Mouse (Mus musculus): Measurements from ENCODE around the gene Plxnc1. TPM values are rescaled to one million over a fixed set of nuclear protein-coding genes. Genes with fewer than 3 reads are reported as not detected.

Gene Plxnc1
- total RNA-seq, 2 experiments from 2014 or later, result 39.2 to 40.9 TPM

DNA sequence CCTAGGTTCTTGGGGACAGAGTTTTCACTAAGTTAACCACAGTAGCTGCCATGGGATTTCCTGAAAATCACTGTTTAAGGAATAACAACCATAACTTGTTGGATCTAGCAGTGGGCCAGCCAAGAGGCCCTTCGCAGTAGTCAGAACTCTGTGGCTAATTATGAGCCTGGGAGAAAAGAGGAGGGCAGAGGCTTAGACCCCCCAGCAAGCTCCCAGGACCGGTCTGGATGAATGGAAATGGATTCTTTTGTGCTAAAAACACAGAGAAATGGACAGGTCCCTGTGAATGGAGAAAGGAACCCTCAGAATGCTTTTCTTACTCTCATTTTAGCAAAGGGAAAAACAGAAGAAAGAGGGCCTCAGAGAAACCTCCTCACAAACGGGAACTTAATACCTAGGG lies 18.3 kb downstream of the Plxnc1 start:
- DNase-seq (ENCODE audit: low spot score in 2 of 2), result no peak
- intact Hi-C loops (cut with DNase I), result no loop called here

DNA sequence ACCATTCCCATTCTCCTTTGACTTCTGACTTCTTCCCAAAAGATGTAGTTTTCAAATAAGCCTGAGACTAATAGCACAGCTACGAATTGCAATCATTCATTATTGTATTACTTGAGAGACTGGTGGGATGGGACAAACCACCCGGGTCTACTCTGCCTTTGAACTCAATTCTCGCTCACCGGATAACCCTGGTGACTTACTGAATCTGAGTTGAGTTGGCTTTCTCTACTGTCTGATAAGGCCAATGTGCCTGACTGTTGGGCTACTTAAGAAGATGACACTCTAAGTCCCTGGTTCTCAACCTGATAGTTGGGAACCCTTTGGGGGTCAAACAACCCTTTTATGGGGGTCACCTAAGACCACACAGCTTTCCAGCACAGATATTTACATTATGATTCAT lies 19.8 kb downstream of the Plxnc1 start:
- intact Hi-C loops (cut with DNase I), result no loop called here

DNA sequence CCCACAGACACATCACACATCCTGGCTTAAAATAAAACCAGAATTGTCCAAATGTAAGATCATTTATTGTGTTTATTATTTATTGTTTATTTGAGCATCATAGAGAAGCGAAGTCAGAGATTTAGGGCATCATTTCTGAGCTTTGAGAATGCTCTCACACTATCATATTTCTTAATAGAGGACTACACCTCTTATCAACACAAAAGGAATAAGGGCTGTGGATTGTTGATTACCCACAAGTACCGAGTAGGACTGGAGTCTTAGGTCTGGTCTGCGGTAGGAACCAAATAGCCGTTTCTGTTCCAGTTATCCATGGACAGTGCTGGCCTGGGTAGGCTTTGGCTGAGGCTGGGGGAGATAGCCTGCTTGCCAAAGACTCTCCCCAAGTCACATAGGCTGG lies 20.2 kb downstream of the Plxnc1 start:
- intact Hi-C loops (cut with DNase I), result no loop called here
- DNase-seq (ENCODE audit: low spot score in 2 of 2), result no peak

More for the DNA sequence above, 19.8 kb downstream of the Plxnc1 start:
- no peak for DNase-seq (ENCODE audit: low spot score in 2 of 2)

DNA sequence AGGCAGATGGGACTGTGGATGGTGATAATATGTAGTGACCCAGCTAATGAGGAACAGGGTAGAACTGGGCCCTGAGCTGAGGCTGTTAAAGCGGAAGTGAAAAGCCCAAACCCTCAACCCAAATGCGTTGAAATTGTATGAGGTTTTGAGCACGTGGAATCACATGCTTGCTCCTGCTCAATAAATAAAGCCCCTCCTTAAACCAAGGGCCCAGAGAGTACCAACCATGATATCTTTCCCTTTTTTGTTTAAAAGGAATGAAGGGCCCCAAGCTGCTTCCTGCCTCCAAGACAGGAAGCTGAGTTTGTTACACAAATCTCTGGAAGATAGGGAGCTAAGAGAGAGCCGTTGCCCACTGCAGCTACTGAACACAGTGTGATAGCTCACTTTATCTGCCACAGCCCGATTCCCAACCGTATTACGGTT lies 21.3 kb downstream of the Plxnc1 start:
- no peak for DNase-seq (ENCODE audit: low spot score in 2 of 2)
- intact Hi-C loops (cut with DNase I), result no loop called here

DNA sequence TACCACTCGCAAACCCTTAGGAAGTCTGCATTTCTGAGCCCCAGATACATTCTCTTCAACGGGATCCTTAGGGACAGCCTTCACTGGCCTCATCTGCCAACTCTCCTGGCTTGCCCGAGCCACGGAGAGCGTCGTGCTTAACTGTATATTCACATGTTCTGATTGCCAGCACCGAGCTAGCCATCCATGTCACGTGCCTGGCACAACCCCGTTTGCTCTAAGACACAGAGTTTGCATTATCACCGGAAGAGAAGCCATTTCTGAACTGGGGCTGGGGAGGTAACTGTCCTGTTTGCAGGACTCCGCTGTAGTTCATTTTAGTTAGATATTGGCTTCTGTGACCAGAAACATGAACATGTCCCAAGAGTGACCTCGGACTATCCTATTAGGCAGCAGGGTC lies 21.8 kb downstream of the Plxnc1 start:
- intact Hi-C loops (cut with DNase I), result no loop called here
- DNase-seq (ENCODE audit: low spot score in 2 of 2), result no peak

DNA sequence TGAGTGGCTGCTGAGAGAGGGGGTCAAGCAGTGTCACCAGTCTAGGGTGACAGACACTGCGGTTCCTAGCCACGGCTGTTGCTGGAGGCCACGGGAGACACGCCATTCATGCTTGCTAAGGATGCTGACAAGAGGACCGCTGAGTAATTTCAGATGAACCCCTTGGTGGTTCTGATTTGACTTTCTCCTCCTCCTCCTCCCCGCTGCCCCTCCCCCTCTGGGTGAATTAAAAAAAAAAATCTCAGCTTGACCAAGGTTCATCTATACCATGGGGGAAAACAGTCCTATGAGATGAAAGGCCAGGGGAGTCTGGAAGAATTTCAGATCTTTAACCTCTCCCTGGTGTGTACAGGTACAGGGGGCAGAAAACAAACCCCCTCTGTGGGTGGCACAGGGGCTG lies 22.9 kb downstream of the Plxnc1 start:
- intact Hi-C loops (cut with DNase I), result no loop called here

DNA sequence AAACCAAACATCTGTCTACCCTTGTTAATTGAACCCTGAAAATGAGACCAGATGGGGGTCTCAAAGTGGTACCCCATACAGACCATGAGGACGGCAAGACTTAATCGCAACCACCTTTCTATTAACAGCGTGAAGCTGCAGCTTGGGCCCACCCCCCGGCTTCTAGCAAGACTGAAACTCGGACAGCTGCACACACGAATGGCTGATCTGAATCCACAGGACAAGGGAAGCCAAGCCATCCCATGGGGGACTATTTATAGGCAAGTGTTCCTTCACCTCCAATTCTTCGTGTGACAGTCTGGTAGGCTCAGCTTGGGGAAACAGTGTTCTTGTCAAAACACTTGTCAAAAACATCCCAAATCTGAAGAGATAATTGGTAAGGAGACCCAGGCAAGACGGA lies 24.1 kb downstream of the Plxnc1 start:
- DNase-seq (ENCODE audit: low spot score in 2 of 2), result no peak
- intact Hi-C loops (cut with DNase I), result no loop called here

More for the DNA sequence above, 22.9 kb downstream of the Plxnc1 start:
- no peak for DNase-seq (ENCODE audit: low spot score in 2 of 2)

DNA sequence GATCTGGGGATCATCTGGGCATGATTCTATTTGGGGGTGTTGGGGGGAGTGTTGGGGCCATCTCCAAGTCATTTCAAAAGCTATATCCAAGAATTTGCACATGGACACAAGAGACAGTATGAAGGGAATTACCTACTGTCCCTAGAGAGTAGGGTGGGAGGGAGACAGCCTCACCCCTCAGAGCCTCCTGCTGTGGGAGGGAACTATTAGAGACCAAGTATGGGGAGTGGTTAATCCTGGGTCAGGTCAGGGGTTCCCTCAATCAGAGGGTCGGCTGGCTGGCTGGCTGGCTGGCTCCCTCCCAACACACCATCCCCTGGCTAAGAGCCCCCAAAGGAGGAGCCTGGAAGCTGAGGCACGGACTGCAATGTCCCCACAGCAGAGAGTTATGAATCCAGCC lies 24.7 kb downstream of the Plxnc1 start:
- intact Hi-C loops (cut with DNase I), result no loop called here
- no peak for DNase-seq (ENCODE audit: low spot score in 2 of 2)

DNA sequence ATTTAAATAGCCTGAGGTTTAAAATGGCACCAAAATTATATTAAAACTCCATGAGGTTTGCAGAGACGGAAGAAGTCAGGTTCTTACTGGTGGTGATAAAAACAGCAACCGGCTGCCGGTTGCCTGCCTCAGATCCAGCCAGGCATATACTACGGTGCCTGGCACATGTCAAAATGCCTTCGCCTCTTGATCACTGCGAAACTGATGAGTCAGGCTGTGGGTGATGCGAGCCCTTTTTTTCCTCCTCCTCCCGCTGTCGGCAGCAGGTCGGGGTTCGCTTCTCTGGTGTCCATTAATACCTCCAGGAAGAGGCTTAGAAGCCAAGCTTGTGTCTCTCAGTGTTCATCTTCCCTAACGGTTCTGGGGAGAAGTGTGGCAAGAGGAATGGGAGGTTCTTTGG lies 25.1 kb downstream of the Plxnc1 start:
- intact Hi-C loops (cut with DNase I), result no loop called here
- peak; percentile 65 to 80 for DNase-seq (ENCODE audit: low spot score in 2 of 2)

DNA sequence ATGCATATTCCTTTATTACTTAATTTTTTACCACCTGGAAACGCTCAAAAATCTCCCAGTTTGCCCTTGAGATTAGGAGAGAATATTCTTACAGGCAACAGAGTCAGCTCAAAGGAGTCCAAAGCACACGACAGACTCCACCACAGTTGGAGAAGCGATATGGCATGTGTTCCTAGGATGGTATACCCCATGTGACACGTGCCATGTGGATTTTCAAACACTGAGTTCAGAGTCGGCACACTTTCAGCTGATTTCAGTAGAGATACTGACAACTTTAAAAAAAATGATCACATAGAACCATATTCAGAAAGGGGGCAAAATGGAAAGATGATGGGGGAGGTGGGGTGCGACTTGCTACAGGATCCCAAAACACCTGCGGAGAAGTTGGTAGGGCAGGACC lies 26.0 kb downstream of the Plxnc1 start:
- no peak for DNase-seq (ENCODE audit: low spot score in 2 of 2)
- intact Hi-C loops (cut with DNase I), result no loop called here

DNA sequence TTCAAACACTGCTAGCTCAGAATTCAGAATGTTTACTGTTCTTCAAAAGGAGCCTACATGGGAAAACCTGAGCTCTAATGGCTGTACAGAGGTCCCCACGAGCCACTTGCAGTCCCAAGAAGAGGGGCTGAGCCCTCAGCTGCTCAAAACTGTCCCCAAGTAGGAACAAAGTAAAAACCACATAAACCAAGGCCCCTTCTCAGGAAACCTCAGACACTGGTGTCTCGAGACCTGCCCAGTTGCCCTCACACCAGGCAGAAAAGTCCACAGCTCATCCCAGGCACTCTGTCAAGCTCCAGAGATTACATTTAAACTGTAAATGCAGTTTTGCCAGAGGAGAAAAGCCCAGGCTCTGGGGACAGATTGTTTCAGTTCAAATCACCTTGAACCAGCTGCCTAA lies 26.6 kb downstream of the Plxnc1 start:
- intact Hi-C loops (cut with DNase I), result no loop called here
- no peak for DNase-seq (ENCODE audit: low spot score in 2 of 2)

DNA sequence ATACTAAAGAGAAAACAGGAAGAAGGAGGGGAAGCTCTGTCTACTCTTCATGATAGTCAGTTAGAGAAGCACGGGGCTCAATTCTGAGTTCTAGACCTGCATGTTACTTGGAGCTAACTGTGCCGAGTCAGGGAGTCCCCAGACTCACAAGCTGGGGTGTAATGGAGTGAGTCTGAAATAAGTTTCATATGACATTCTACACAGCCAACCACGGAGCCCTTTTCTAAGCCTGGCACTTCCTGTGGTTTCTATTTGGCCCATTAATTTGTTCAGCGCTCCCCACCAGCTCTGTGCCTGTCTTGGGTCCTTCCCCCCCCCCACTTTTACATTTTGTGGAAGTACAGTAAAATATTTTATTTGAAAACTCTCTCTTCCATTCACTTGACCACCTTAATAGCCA lies 27.3 kb downstream of the Plxnc1 start:
- no peak for DNase-seq (ENCODE audit: low spot score in 2 of 2)
- intact Hi-C loops (cut with DNase I), result no loop called here

DNA sequence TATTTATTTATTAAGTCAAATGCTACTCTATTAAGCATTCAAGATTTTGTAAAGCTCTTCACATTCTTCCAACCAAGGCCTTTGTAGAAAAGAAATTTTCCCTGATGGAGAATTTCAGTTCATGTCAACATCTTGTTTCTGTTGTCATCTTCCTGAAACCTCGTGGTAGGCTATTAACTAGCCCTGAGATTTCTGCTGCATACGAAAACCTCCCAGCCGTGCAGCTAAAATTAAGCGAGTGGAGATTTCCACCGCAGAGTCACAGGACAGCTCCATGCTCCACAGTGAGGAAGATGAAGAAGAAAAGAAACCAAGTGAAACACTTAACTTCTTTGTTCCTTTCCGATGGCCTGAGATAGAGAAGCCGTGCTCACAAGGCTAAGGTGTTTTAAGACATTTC lies 28.0 kb downstream of the Plxnc1 start:
- DNase-seq (ENCODE audit: low spot score in 2 of 2), result no peak
- intact Hi-C loops (cut with DNase I), result no loop called here

DNA sequence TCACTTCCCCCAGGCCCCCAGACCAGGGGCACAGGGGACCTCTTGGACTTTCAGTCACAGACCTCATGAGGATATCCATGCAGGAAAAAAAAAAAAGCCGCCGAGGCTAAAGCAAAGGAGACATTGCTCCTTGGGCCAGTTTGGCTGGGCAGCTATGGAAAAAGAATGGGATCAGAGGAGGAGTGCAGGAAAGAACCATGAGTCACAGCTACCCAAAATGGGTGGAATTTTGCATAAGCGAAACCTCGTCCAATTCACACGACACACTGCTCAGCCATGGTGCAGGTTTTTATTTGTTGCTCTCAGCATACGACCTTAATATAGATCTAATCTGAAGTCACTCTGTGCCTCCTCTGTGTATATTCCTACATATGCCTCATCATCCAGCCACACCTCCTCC lies 28.9 kb downstream of the Plxnc1 start:
- no peak for DNase-seq (ENCODE audit: low spot score in 2 of 2)
- intact Hi-C loops (cut with DNase I), result no loop called here

DNA sequence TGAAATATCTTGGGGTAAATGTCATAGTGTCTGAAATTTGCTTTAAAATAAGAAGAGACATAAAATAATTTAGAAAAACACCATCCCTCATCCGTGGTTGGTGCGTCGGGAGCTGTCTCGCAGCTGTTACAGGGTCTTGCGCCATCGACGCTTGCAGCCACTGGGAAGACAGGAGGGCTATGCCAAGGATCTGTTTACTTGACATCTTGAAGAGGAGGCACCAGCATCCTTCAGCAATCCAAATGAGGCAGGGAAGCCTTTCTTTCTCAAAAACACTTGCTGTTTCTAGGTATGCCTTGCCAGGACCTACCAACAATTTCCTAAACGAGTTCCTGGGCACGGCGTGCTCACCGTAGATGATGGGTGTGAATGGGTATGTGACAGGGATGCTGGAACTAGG lies 30.6 kb downstream of the Plxnc1 start:
- DNase-seq (ENCODE audit: low spot score in 2 of 2), result no peak
- intact Hi-C loops (cut with DNase I), result no loop called here

DNA sequence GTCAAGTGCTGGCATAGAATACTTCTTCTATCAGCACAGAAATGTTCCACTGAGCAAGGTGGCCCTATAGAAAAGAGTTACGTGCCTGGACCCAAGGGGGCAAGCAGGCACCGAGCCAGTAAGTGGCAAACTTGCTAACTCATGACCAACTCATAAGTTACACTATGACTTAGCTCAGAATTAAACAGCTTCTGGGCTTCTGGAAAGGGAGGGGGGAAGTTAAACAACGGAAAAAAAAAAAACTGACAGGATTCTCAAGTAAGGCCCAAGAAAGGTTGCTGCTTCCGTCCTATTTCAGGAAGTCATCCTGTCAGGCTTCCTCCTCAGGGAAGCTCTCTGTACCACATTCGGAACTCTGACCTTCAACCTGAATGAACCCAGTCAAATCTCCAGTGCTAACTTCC lies 31.3 kb downstream of the Plxnc1 start:
- intact Hi-C loops (cut with DNase I), result no loop called here
- DNase-seq (ENCODE audit: low spot score in 2 of 2), result no peak

DNA sequence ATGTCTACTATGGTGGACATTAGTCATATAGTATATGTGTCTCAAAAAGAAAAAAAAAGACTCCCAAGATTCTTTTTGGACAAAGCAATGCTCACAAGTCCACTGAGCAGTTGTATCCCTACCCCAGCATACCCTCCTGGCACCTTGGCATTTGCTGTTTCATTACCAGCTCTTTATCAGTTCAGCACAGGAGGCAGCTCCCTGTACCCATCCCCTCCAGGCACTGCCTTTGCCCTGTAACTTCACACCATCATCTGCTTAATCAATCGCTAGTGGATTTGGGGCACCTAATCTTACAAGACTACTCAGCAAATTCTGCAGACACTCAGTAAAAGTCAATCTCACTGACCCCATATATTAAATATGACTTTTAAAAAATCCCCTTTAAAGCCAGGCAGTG lies 32.1 kb downstream of the Plxnc1 start:
- intact Hi-C loops (cut with DNase I), result no loop called here
- no peak for DNase-seq (ENCODE audit: low spot score in 2 of 2)

DNA sequence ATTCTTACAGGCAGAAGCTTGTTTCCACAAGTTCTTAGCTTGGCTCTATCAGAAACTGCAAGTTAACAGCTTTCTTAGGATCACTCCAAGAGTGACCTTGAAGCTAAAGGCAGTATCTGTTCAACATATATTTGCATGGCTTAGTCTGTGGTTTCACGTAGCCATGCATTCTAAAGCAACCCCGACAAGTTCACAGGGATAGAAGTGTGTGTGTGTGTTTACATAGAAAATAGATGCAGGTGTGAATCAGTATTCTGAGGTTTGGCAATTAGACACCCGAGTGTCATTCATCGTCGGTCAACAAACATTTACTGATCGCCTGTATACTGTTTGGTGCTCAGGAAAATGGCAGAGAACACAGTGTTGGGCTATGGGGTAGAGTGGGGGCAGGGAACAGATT lies 33.5 kb downstream of the Plxnc1 start:
- intact Hi-C loops (cut with DNase I), result no loop called here
- no peak for DNase-seq (ENCODE audit: low spot score in 2 of 2)

DNA sequence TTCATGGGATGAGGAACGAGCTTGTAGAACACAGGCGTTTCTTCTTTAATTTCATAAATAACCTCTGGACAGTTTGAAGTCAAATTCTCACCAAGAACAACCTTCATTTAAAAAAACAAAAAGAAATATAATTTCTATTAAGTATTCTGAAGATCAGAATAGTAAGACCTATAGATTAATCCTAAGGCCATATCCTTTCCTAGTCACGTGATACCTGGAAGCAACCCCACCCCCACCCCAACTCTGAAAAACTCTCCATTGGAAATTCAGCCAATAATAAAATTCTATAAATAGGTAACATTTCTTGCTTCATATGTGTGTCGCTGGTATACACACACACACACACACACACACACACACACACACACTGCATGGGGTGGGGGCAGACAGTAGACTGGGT lies 34.1 kb downstream of the Plxnc1 start:
- no peak for DNase-seq (ENCODE audit: low spot score in 2 of 2)
- intact Hi-C loops (cut with DNase I), result no loop called here

DNA sequence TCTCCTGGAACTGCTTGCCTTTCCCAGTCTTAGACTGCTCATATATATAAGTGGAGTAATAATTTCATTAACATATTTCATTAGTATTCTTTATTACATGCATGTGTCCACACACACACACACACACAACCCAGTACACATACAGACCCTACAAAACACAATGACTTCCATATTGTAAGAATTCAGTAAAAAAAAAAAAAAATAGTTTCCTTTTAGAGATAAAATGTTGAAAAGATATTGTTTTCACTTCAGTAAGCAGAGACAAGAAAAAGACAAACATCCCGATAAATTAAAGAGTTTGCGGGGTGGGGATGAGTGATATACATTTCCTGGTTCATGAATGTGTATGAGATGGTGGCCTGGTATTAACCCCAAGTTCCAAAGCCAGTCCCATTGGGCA lies 34.8 kb downstream of the Plxnc1 start:
- intact Hi-C loops (cut with DNase I), result no loop called here
- no peak for DNase-seq (ENCODE audit: low spot score in 2 of 2)

DNA sequence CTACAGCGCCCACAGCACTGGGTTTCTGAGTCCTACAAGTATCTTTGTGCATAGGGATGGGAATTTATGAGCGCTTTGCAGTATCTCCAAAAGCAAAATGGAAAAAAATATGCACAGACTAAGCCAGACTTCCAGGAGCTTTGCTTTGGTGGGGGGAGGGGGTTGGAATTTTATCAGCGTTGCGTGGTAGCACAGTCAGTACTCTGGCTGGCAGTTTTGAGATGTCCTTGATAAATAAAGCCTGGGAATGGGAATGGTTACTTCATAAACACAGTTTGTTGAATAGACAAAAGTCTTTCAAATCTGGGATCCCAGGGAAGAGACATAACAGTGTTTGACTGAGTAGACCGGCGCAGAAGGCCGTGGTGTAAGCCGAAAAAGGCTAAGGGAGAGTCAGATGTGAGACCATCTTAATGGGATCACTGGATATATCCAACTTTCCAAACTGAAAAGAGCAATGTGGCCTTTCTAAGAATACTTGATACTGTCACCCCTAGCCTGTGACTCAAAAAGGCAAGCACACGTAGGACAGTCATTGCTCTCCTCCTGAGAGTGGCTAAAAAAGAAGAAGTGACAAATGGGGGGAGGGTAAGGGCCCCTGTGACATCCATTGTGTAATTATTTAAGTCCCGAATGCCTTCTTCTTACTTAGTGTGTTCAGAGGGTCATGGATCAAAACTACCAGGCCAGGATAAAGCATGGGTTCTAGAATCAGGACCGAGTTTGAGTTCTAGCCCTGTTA lies 35.5 kb downstream of the Plxnc1 start:
- no peak for DNase-seq (ENCODE audit: low spot score in 2 of 2)
- intact Hi-C loops (cut with DNase I), result no loop called here
